Mouse (Mus musculus) liver, embryonic 16.5 days (tissue): Measurements from ENCODE around the gene Arhgap33. TPM values are rescaled to one million over a fixed set of nuclear protein-coding genes. Genes with fewer than 3 reads are reported as not detected.
A peak's percentile ranks its signal among the peaks of the same experiment; 100 is the strongest.
"Not testable (repeated sequence)": the region's sequence is repeated elsewhere in the genome, so short reads cannot be mapped to it uniquely, and the experiment has no call there.

Experiments
- ATAC-seq: fragments of 200-750 bp; cut with Nextera tagmentation; 2 replicates; pipeline ENCODE4 v1.8.0; 2017; ENCODE audit warnings: low read depth, mild to moderate bottlenecking, moderate number of reproducible peaks, moderate library complexity
- H3K27ac ChIP-seq: fragments of 300-500 bp; sonication (generic); 2 replicates; pipeline ENCODE4 v1.5.1; 2014; ENCODE audit warnings: mild to moderate bottlenecking, low read length
- H3K27me3 ChIP-seq: fragments of 300-500 bp; sonication (generic); 2 replicates; pipeline ENCODE4 v1.6.1; 2014; ENCODE audit warnings: low read depth, low read length, mixed read lengths; ENCODE audit not compliant: control insufficient read depth, insufficient read depth
- H3K36me3 ChIP-seq: fragments of 300-500 bp; sonication (generic); 2 replicates; pipeline ENCODE4 v1.6.1; 2014; ENCODE audit warnings: mild to moderate bottlenecking; ENCODE audit not compliant: control insufficient read depth, insufficient read depth
- H3K4me1 ChIP-seq: fragments of 300-500 bp; sonication (generic); 2 replicates; pipeline ENCODE4 v1.6.1; 2014; ENCODE audit warnings: low read depth, low read length, mixed read lengths; ENCODE audit not compliant: control insufficient read depth
- H3K4me2 ChIP-seq: fragments of 300-500 bp; sonication (generic); 2 replicates; pipeline ENCODE4 v1.6.1; 2014; ENCODE audit warnings: low read depth, low read length, mixed read lengths
- H3K4me3 ChIP-seq: fragments of 300-500 bp; sonication (generic); 2 replicates; pipeline ENCODE4 v1.5.1; 2014; ENCODE audit warnings: low read depth, mild to moderate bottlenecking, low read length
- H3K9ac ChIP-seq: fragments of 300-500 bp; sonication (generic); 2 replicates; pipeline ENCODE4 v1.6.1; 2014; ENCODE audit warnings: low read depth, low read length
- H3K9me3 ChIP-seq: fragments of 300-500 bp; sonication (generic); replicated peaks from 2 replicates; pipeline ENCODE4 v1.6.1; 2016; ENCODE audit warnings: low read length; ENCODE audit not compliant: control insufficient read depth
- WGBS: fragments of 180-500 bp; shearing (Covaris S2); extraction: QIAGEN DNeasy Blood & Tissue Kit; methylation state at CpG from one replicate; pipeline ENCODE4 v1.1.7; 2014; ENCODE audit not compliant: insufficient replicate concordance; 5-methylcytosine and 5-hydroxymethylcytosine counted together
- polyA plus RNA-seq: library from polyadenylated mRNA; unstranded; fragments of >200 nt; fragmentation: Nextera tagmentation; extraction: Ambion mirVana; gene quantifications from 2 replicates; pipeline ENCODE4 v1.2.1, GENCODE M21; 2015

Arhgap33 gene
- polyA plus RNA-seq, 1 experiment from 2014 or later: 2.6 TPM

GRCm38 (mm10) chr7:30520856-30521255 is 14.0 kb downstream of the Arhgap33 start:
- ATAC-seq: no peak
- WGBS: 66% methylated on average over 5 of the region's 5 CpGs
- H3K27me3 ChIP-seq: no peaks in the 10 kb centered on the region

GRCm38 (mm10) chr7:30520396-30520795 is 14.5 kb downstream of the Arhgap33 start:
- Histone ChIP-seq H3K9ac (no peak overlapping the region), H3K27me3 (no peaks in the 10 kb centered on the region), H3K4me1 (no peaks in the 10 kb centered on the region), H3K9me3 (no peaks in the 10 kb centered on the region), H3K4me3 (no peak overlapping the region), H3K4me2 (no peak overlapping the region), H3K36me3 (no peaks in the 10 kb centered on the region), H3K27ac (no peak overlapping the region)
- ATAC-seq: no peak
- 59% methylated on average over 4 of the region's 4 CpGs for WGBS

More at GRCm38 (mm10) chr7:30520856-30521255, 14.0 kb downstream of the Arhgap33 start:
- H3K27ac ChIP-seq: no peak overlapping the region
- H3K9me3 ChIP-seq: no peaks in the 10 kb centered on the region
- no peaks in the 10 kb centered on the region for H3K4me1 ChIP-seq
- no peaks in the 10 kb centered on the region for H3K36me3 ChIP-seq
- H3K9ac ChIP-seq: no peak overlapping the region
- no peak overlapping the region for H3K4me2 ChIP-seq
- H3K4me3 ChIP-seq: no peak overlapping the region

DNA sequence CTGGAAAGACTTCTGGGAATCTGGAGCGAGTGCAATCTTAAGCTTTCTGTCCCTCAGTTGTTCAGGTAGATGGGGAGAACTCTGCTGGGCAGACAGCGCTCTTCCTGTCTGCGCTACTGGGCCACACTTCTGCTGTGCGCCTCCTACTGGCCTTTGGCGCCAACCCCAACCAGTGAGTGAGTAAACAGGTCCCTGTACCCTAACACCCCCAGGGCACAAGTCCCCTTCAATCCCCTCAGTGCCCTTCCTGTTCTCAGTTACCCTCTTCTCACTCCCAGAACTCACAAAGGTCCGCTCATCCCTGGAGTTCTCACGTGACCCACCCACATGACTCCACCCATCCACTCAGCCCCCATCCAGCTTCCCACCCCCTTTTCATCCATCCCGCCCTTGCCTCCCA is 16.5 kb downstream of the Arhgap33 start:
- H3K4me2 ChIP-seq: no peak overlapping the region
- no peaks in the 10 kb centered on the region for H3K27me3 ChIP-seq
- H3K4me3 ChIP-seq: no peak overlapping the region
- no peak overlapping the region for H3K27ac ChIP-seq
- H3K4me1 ChIP-seq: no peaks in the 10 kb centered on the region
- ATAC-seq: no peak
- H3K9me3 ChIP-seq: no peaks in the 10 kb centered on the region
- 37% methylated on average over 8 of the region's 8 CpGs for WGBS
- no peak overlapping the region for H3K9ac ChIP-seq
- H3K36me3 ChIP-seq: no peaks in the 10 kb centered on the region

- 52% methylated on average over 24 of the region's 24 CpGs for WGBS
- H3K9ac ChIP-seq: no peak overlapping the region
- H3K4me1 ChIP-seq: no peaks in the 10 kb centered on the region
- no peaks in the 10 kb centered on the region for H3K9me3 ChIP-seq
- no peak overlapping the region for H3K27ac ChIP-seq
- peak; percentile 65 for ATAC-seq
- no peak overlapping the region for H3K4me2 ChIP-seq
- no peak overlapping the region for H3K4me3 ChIP-seq
- no peaks in the 10 kb centered on the region for H3K36me3 ChIP-seq
- H3K27me3 ChIP-seq: no peaks in the 10 kb centered on the region
Observed at GRCm38 (mm10) chr7:30515003-30515760, 19.7 kb downstream of the Arhgap33 start.

GRCm38 (mm10) chr7:30508061-30508460 is 26.8 kb downstream of the Arhgap33 start:
- 18% methylated on average over 4 of the region's 4 CpGs for WGBS
- no peaks in the 10 kb centered on the region for H3K4me1 ChIP-seq
- ATAC-seq: no peak
- H3K27me3 ChIP-seq: no peaks in the 10 kb centered on the region
- H3K36me3 ChIP-seq: no peaks in the 10 kb centered on the region
- no peak overlapping the region for H3K4me2 ChIP-seq
- H3K4me3 ChIP-seq: no peak overlapping the region
- H3K9me3 ChIP-seq: no peaks in the 10 kb centered on the region
- H3K27ac ChIP-seq: no peak overlapping the region
- no peak overlapping the region for H3K9ac ChIP-seq

- WGBS: 48% methylated on average over 5 of the region's 5 CpGs
- not testable (repeated sequence) for H3K9me3 ChIP-seq, ATAC-seq, H3K9ac ChIP-seq, H3K4me1 ChIP-seq, H3K4me3 ChIP-seq, H3K36me3 ChIP-seq, H3K27ac ChIP-seq, H3K4me2 ChIP-seq, H3K27me3 ChIP-seq
Observed at GRCm38 (mm10) chr7:30501159-30501558, 33.7 kb downstream of the Arhgap33 start.

DNA sequence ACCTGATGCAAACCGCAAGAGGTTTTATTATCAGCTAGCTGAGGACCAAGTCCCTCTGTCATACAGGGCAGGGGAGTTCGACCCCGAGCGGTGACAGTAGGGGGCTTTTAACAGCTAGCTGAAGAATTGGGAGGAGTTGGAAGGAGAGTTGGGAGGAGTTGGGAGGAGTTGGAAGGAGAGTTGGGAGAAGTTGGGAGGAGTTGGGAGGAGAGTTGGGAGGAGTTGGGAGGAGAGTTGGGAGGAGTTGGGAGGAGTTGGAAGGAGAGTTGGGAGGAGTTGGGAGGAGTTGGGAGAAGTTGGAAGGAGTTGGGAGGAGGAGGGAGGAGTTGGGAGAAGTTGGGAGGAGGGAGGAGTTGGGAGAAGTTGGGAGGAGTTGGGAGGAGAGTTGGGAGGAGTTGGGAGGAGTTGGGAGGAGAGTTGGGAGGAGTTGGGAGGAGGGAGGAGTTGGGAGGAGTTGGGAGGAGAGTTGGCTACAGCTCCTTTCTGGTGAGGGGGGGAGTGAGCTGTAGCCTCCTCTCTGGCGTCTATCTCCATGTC is 39.3 kb downstream of the Arhgap33 start:
- not testable (repeated sequence) for H3K27ac ChIP-seq, H3K9ac ChIP-seq, H3K36me3 ChIP-seq, H3K9me3 ChIP-seq, ATAC-seq, H3K27me3 ChIP-seq, H3K4me1 ChIP-seq
- Histone ChIP-seq H3K4me2 (peak overlapping the region; percentile 37; the same call in 1 of the 2 replicates), H3K4me3 (peak overlapping the region; percentile 55; the same call in 1 of the 2 replicates)
- 53% methylated on average over 5 of the region's 5 CpGs for WGBS

- Histone ChIP-seq H3K9ac (peak within 1 kb of the TSS; percentile 51; the same call in 1 of the 2 replicates), H3K9me3 (no peaks in the 10 kb centered on the region), H3K36me3 (no peaks in the 10 kb centered on the region), H3K27me3 (no peaks in the 10 kb centered on the region), H3K27ac (peak within 1 kb of the TSS; percentile 74), H3K4me1 (no peaks in the 10 kb centered on the region), H3K4me3 (peak within 1 kb of the TSS; percentile 55), H3K4me2 (no peak within 1 kb of the TSS; the same call in none of the 2 replicates)
- 49% methylated on average over 11 of the region's 11 CpGs for WGBS
- peak; percentile 85 for ATAC-seq
Observed at GRCm38 (mm10) chr7:30493401-30493931, 41.4 kb downstream of the Arhgap33 start, which contains the start of gene Prodh2. Gene Prodh2, plus strand, starts transcription at chr7:30493622.

DNA sequence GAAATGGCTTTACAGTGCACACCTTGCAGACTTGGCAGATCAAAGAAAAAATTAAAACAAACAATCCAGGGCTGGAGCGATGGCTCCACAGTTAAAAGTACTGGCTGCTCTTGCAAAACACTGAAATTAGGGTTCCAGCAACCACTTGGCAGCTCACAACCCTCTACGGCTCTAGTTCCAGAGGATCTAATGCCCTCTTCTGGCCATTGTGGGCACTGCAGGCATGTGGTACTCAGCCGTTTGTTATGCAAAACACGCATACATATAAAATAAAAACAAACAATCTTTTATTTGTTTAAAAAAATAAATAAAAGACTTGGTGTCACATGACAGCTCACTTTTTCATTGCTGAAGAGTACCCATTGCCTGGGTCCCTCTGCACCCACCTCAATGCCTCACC is 42.1 kb downstream of the Arhgap33 start:
- Histone ChIP-seq H3K36me3 (no peaks in the 10 kb centered on the region), H3K27ac (peak overlapping the region; percentile 54; the same call in 1 of the 2 replicates), H3K4me2 (no peak overlapping the region), H3K9me3 (no peaks in the 10 kb centered on the region), H3K4me3 (no peak overlapping the region), H3K4me1 (no peaks in the 10 kb centered on the region), H3K27me3 (no peaks in the 10 kb centered on the region), H3K9ac (no peak overlapping the region)
- ATAC-seq: peak; percentile 23; the same call in 1 of the 2 replicates
- 17% methylated on average over 4 of the region's 4 CpGs for WGBS
